Mouse (Mus musculus): Measurements from ENCODE around the gene Ambra1. TPM values are rescaled to one million over a fixed set of nuclear protein-coding genes. Genes with fewer than 3 reads are reported as not detected.

Gene Ambra1
- polyA plus RNA-seq, 1 experiment = 33.4 TPM

GRCm38 (mm10) chr2:91921181-91921789 lies 191.4 kb downstream of the Ambra1 start:
- peaks cover 7% of the 10 kb centered on the region for H3K4me1 ChIP-seq (ENCODE audit: control insufficient read depth, insufficient read depth, low read length)
- TF ChIP-seq POLR2A (IDR thresholded peaks at IDR 0.05; ENCODE audit: extremely low read depth, insufficient read depth, low read length) = no peak
- no peak for TF ChIP-seq CTCF (IDR thresholded peaks at IDR 0.05; ENCODE audit: extremely low read depth, insufficient read depth, low read length)
- H3K27ac ChIP-seq (ENCODE audit: insufficient read depth, low read length) = peak overlapping the region; percentile 13; the same call in 1 of the 2 replicates
- H3K4me3 ChIP-seq (ENCODE audit: insufficient read depth, low read length) = peak overlapping the region; percentile 85

GRCm38 (mm10) chr2:91921790-91922570 lies 192.0 kb downstream of the Ambra1 start:
- peak; percentile 82 for TF ChIP-seq POLR2A (IDR thresholded peaks at IDR 0.05; ENCODE audit: extremely low read depth, insufficient read depth, low read length)
- TF ChIP-seq CTCF (IDR thresholded peaks at IDR 0.05; ENCODE audit: extremely low read depth, insufficient read depth, low read length) = peak; percentile 17; the same call in 1 of the 2 replicates
- Histone ChIP-seq H3K27ac (ENCODE audit: insufficient read depth, low read length) (peak overlapping the region; percentile 38; the same call in 1 of the 2 replicates), H3K4me1 (ENCODE audit: control insufficient read depth, insufficient read depth, low read length) (peaks cover 7% of the 10 kb centered on the region), H3K4me3 (ENCODE audit: insufficient read depth, low read length) (peak overlapping the region; percentile 85)

GRCm38 (mm10) chr2:91922586-91923414 lies 192.9 kb downstream of the Ambra1 start:
- H3K4me1 ChIP-seq (ENCODE audit: control insufficient read depth, insufficient read depth, low read length) = peaks cover 7% of the 10 kb centered on the region
- peak overlapping the region; percentile 38; the same call in 1 of the 2 replicates for H3K27ac ChIP-seq (ENCODE audit: insufficient read depth, low read length)
- TF ChIP-seq POLR2A (IDR thresholded peaks at IDR 0.05; ENCODE audit: extremely low read depth, insufficient read depth, low read length) = no peak
- no peak for TF ChIP-seq CTCF (IDR thresholded peaks at IDR 0.05; ENCODE audit: extremely low read depth, insufficient read depth, low read length)
- H3K4me3 ChIP-seq (ENCODE audit: insufficient read depth, low read length) = peak overlapping the region; percentile 85

- H3K4me1 ChIP-seq (ENCODE audit: control insufficient read depth, insufficient read depth, low read length) = peaks cover 9% of the 10 kb centered on the region
- H3K4me3 ChIP-seq (ENCODE audit: insufficient read depth, low read length) = peak overlapping the region; percentile 85
- peak overlapping the region; percentile 38; the same call in 1 of the 2 replicates for H3K27ac ChIP-seq (ENCODE audit: insufficient read depth, low read length)
- TF ChIP-seq POLR2A (IDR thresholded peaks at IDR 0.05; ENCODE audit: extremely low read depth, insufficient read depth, low read length) (no peak), CTCF (IDR thresholded peaks at IDR 0.05; ENCODE audit: extremely low read depth, insufficient read depth, low read length) (peak; percentile 69)
Measured at GRCm38 (mm10) chr2:91923415-91924337, 193.7 kb downstream of the Ambra1 start.

- H3K4me3 ChIP-seq (ENCODE audit: insufficient read depth, low read length) = peak overlapping the region; percentile 85
- H3K4me1 ChIP-seq (ENCODE audit: control insufficient read depth, insufficient read depth, low read length) = peaks cover 9% of the 10 kb centered on the region
- no peak for TF ChIP-seq POLR2A (IDR thresholded peaks at IDR 0.05; ENCODE audit: extremely low read depth, insufficient read depth, low read length)
- no peak for TF ChIP-seq CTCF (IDR thresholded peaks at IDR 0.05; ENCODE audit: extremely low read depth, insufficient read depth, low read length)
- H3K27ac ChIP-seq (ENCODE audit: insufficient read depth, low read length) = peak overlapping the region; percentile 80; the same call in 1 of the 2 replicates
Measured at GRCm38 (mm10) chr2:91924726-91925125, 194.8 kb downstream of the Ambra1 start.

- Histone ChIP-seq H3K4me3 (ENCODE audit: insufficient read depth, low read length) (peak overlapping the region; percentile 85), H3K27ac (ENCODE audit: insufficient read depth, low read length) (peak overlapping the region; percentile 80; the same call in 1 of the 2 replicates), H3K4me1 (ENCODE audit: control insufficient read depth, insufficient read depth, low read length) (peaks cover 9% of the 10 kb centered on the region)
- no peak for TF ChIP-seq CTCF (IDR thresholded peaks at IDR 0.05; ENCODE audit: extremely low read depth, insufficient read depth, low read length)
- 0 out of 2 replicates have a peak, but pooled peaks have one; percentile 19 for TF ChIP-seq POLR2A (IDR thresholded peaks at IDR 0.05; ENCODE audit: extremely low read depth, insufficient read depth, low read length)
Measured at GRCm38 (mm10) chr2:91925442-91925841, 195.5 kb downstream of the Ambra1 start.

- no peak for TF ChIP-seq POLR2A (IDR thresholded peaks at IDR 0.05; ENCODE audit: extremely low read depth, insufficient read depth, low read length)
- H3K4me3 ChIP-seq (ENCODE audit: insufficient read depth, low read length) = no peak within 1 kb of the TSS
- no peak within 1 kb of the TSS for H3K27ac ChIP-seq (ENCODE audit: insufficient read depth, low read length)
- H3K4me1 ChIP-seq (ENCODE audit: control insufficient read depth, insufficient read depth, low read length) = peaks cover 9% of the 10 kb centered on the region
Measured at GRCm38 (mm10) chr2:91926949-91927348, 197.0 kb downstream of the Ambra1 start, which contains the start of gene Chrm4. Gene Chrm4 (plus strand): TSS chr2:91927249.

GRCm38 (mm10) chr2:91927826-91928533 lies 198.0 kb downstream of the Ambra1 start:
- H3K4me1 ChIP-seq (ENCODE audit: control insufficient read depth, insufficient read depth, low read length) = peaks cover 9% of the 10 kb centered on the region
- H3K4me3 ChIP-seq (ENCODE audit: insufficient read depth, low read length) = no peak overlapping the region
- TF ChIP-seq POLR2A (IDR thresholded peaks at IDR 0.05; ENCODE audit: extremely low read depth, insufficient read depth, low read length) (no peak), CTCF (IDR thresholded peaks at IDR 0.05; ENCODE audit: extremely low read depth, insufficient read depth, low read length) (peak; percentile 36)
- H3K27ac ChIP-seq (ENCODE audit: insufficient read depth, low read length) = no peak overlapping the region
